Mouse (Mus musculus): ENCODE measurements around the gene Numb.

DNA sequence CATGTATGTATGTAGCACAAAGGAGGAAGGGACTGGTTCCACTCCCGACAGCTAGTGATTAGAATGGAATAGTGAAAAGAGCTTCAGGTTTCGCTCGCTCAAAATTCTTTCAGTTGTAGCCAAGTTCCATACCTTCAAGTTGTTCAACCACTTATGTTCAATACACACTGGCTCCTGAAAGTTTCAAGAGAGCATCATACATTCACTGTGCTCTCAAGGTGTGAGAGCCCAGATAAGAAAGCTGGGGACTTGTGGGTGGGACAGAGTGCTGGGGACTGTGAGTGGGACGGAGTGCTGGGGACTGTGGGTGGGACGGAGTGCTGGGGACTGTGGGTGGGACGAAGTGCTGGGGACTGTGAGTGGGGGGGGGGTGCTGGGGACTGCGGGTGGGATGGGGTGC, 43.5 kb upstream of the Numb start:
- TF ChIP-seq CTCF (IDR thresholded peaks at IDR 0.05; ENCODE audit: control insufficient read depth, insufficient read depth, low read length) (no peak), POLR2A (IDR thresholded peaks at IDR 0.05; ENCODE audit: borderline replicate concordance, control insufficient read depth, low read depth, low read length) (no peak)

All from bone marrow, adult 2 months (tissue).